Mouse (Mus musculus): Measurements from ENCODE around the gene Mtap. TPM values are rescaled to one million over a fixed set of nuclear protein-coding genes. Genes with fewer than 3 reads are reported as not detected.
A peak's percentile ranks its signal among the peaks of the same experiment; 100 is the strongest.

The Mtap gene
- polyA plus RNA-seq, 1 experiment from 2014 or later, result 138 TPM

- no peak overlapping the region for H3K4me3 ChIP-seq
- H3K36me3 ChIP-seq (replicated peaks), result no peaks in the 10 kb centered on the region
- no peak overlapping the region for H3K27ac ChIP-seq
- WGBS, result 93% methylated on average over 5 of the region's 5 CpGs
- H3K9me3 ChIP-seq, result no peaks in the 10 kb centered on the region
- H3K4me1 ChIP-seq, result no peaks in the 10 kb centered on the region
- no peak for DNase-seq (ENCODE audit: extremely low spot score, low spot score)
- no peaks in the 10 kb centered on the region for H3K27me3 ChIP-seq (ENCODE audit: poor library complexity, severe bottlenecking)
These were observed 16.6 kb upstream of the Mtap start for GRCm38 (mm10) chr4:89120353-89120752.

GRCm38 (mm10) chr4:89123446-89124243 is 13.3 kb upstream of the Mtap start:
- peaks cover 8% of the 10 kb centered on the region for H3K4me1 ChIP-seq
- H3K27ac ChIP-seq, result no peak overlapping the region
- no peak for DNase-seq (ENCODE audit: extremely low spot score, low spot score)
- H3K36me3 ChIP-seq (replicated peaks), result no peaks in the 10 kb centered on the region
- WGBS, result 77% methylated on average over 16 of the region's 16 CpGs
- no peaks in the 10 kb centered on the region for H3K27me3 ChIP-seq (ENCODE audit: poor library complexity, severe bottlenecking)
- H3K4me3 ChIP-seq, result no peak overlapping the region
- no peaks in the 10 kb centered on the region for H3K9me3 ChIP-seq

GRCm38 (mm10) chr4:89127674-89128073 is 9.2 kb upstream of the Mtap start:
- H3K27ac ChIP-seq, result no peak overlapping the region
- 59% methylated on average over 5 of the region's 5 CpGs for WGBS
- DNase-seq (ENCODE audit: extremely low spot score, low spot score), result no peak
- H3K9me3 ChIP-seq, result no peaks in the 10 kb centered on the region
- peaks cover 8% of the 10 kb centered on the region for H3K4me1 ChIP-seq
- H3K36me3 ChIP-seq (replicated peaks), result no peaks in the 10 kb centered on the region
- no peak overlapping the region for H3K4me3 ChIP-seq
- no peaks in the 10 kb centered on the region for H3K27me3 ChIP-seq (ENCODE audit: poor library complexity, severe bottlenecking)

- WGBS, result 33% methylated on average over 20 of the region's 20 CpGs
- no peak overlapping the region for H3K4me3 ChIP-seq
- no peaks in the 10 kb centered on the region for H3K36me3 ChIP-seq (replicated peaks)
- no peak overlapping the region for H3K27ac ChIP-seq
- H3K9me3 ChIP-seq, result no peaks in the 10 kb centered on the region
- H3K27me3 ChIP-seq (ENCODE audit: poor library complexity, severe bottlenecking), result no peaks in the 10 kb centered on the region
- peaks cover 8% of the 10 kb centered on the region for H3K4me1 ChIP-seq
- peak; percentile 72 for DNase-seq (ENCODE audit: extremely low spot score, low spot score)
These were observed 8.6 kb upstream of the Mtap start for GRCm38 (mm10) chr4:89128080-89128936.

GRCm38 (mm10) chr4:89128937-89129277 is 8.0 kb upstream of the Mtap start:
- H3K4me1 ChIP-seq, result peaks cover 8% of the 10 kb centered on the region
- H3K36me3 ChIP-seq (replicated peaks), result no peaks in the 10 kb centered on the region
- H3K27me3 ChIP-seq (ENCODE audit: poor library complexity, severe bottlenecking), result no peaks in the 10 kb centered on the region
- no peak for DNase-seq (ENCODE audit: extremely low spot score, low spot score)
- H3K4me3 ChIP-seq, result no peak overlapping the region
- no peak overlapping the region for H3K27ac ChIP-seq
- WGBS, result 79% methylated on average over 5 of the region's 5 CpGs
- no peaks in the 10 kb centered on the region for H3K9me3 ChIP-seq

- WGBS, result 8% methylated on average over 5 of the region's 5 CpGs
- H3K9me3 ChIP-seq, result no peaks in the 10 kb centered on the region
- H3K27me3 ChIP-seq (ENCODE audit: poor library complexity, severe bottlenecking), result no peaks in the 10 kb centered on the region
- peaks cover 8% of the 10 kb centered on the region for H3K4me1 ChIP-seq
- DNase-seq (ENCODE audit: extremely low spot score, low spot score), result peak; percentile 29
- no peaks in the 10 kb centered on the region for H3K36me3 ChIP-seq (replicated peaks)
- H3K27ac ChIP-seq, result no peak overlapping the region
- no peak overlapping the region; the same call in 1 of the 2 replicates for H3K4me3 ChIP-seq
These were observed 7.5 kb upstream of the Mtap start for GRCm38 (mm10) chr4:89129311-89129913.

- no peaks in the 10 kb centered on the region for H3K27me3 ChIP-seq (ENCODE audit: poor library complexity, severe bottlenecking)
- WGBS, result 81% methylated on average over 3 of the region's 3 CpGs
- H3K27ac ChIP-seq, result no peak overlapping the region
- no peaks in the 10 kb centered on the region for H3K9me3 ChIP-seq
- H3K36me3 ChIP-seq (replicated peaks), result no peaks in the 10 kb centered on the region
- peaks cover 16% of the 10 kb centered on the region for H3K4me1 ChIP-seq
- H3K4me3 ChIP-seq, result no peak overlapping the region
- DNase-seq (ENCODE audit: extremely low spot score, low spot score), result no peak
These were observed 5.1 kb upstream of the Mtap start for GRCm38 (mm10) chr4:89131795-89132194.

- Histone ChIP-seq H3K9me3 (no peaks in the 10 kb centered on the region), H3K4me1 (peaks cover 42% of the 10 kb centered on the region), H3K4me3 (peak overlapping the region; percentile 96), H3K27ac (peak overlapping the region; percentile 96), H3K36me3 (replicated peaks) (peaks cover 21% of the 10 kb centered on the region), H3K27me3 (ENCODE audit: poor library complexity, severe bottlenecking) (no peaks in the 10 kb centered on the region)
- WGBS, result 32% methylated on average over 3 of the region's 3 CpGs
- no peak for DNase-seq (ENCODE audit: extremely low spot score, low spot score)
These were observed 566 bp upstream of the Mtap start for GRCm38 (mm10) chr4:89136356-89136755.

GRCm38 (mm10) chr4:89137542-89138360 is 829 bp downstream of the Mtap start:
- peaks cover 35% of the 10 kb centered on the region for H3K36me3 ChIP-seq (replicated peaks)
- DNase-seq (ENCODE audit: extremely low spot score, low spot score), result peak; percentile 59
- H3K27ac ChIP-seq, result peak overlapping the region; percentile 96
- H3K4me1 ChIP-seq, result peaks cover 42% of the 10 kb centered on the region
- no peaks in the 10 kb centered on the region for H3K9me3 ChIP-seq
- WGBS, result under 1% methylated on average over 36 of the region's 36 CpGs
- peak overlapping the region; percentile 96 for H3K4me3 ChIP-seq
- H3K27me3 ChIP-seq (ENCODE audit: poor library complexity, severe bottlenecking), result no peaks in the 10 kb centered on the region

GRCm38 (mm10) chr4:89138361-89138651 is 1.4 kb downstream of the Mtap start:
- peak; percentile 30 for DNase-seq (ENCODE audit: extremely low spot score, low spot score)
- H3K27ac ChIP-seq, result peak overlapping the region; percentile 96

GRCm38 (mm10) chr4:89140832-89141231 is 3.9 kb downstream of the Mtap start:
- WGBS, result 90% methylated on average over 5 of the region's 5 CpGs
- Histone ChIP-seq H3K27me3 (ENCODE audit: poor library complexity, severe bottlenecking) (no peaks in the 10 kb centered on the region), H3K4me1 (peaks cover 45% of the 10 kb centered on the region), H3K27ac (no peak overlapping the region), H3K4me3 (no peak overlapping the region), H3K9me3 (no peaks in the 10 kb centered on the region), H3K36me3 (replicated peaks) (peaks cover 65% of the 10 kb centered on the region)
- no peak for DNase-seq (ENCODE audit: extremely low spot score, low spot score)

More at GRCm38 (mm10) chr4:89138361-89138651, 1.4 kb downstream of the Mtap start:
- Histone ChIP-seq H3K9me3 (no peaks in the 10 kb centered on the region), H3K4me3 (peak overlapping the region; percentile 96), H3K36me3 (replicated peaks) (peaks cover 40% of the 10 kb centered on the region), H3K4me1 (peaks cover 42% of the 10 kb centered on the region), H3K27me3 (ENCODE audit: poor library complexity, severe bottlenecking) (no peaks in the 10 kb centered on the region)
- 14% methylated on average over 4 of the region's 4 CpGs for WGBS

GRCm38 (mm10) chr4:89145409-89145808 is 8.5 kb downstream of the Mtap start:
- H3K4me3 ChIP-seq, result no peak overlapping the region
- H3K36me3 ChIP-seq (replicated peaks), result peaks cover 77% of the 10 kb centered on the region
- peaks cover 10% of the 10 kb centered on the region for H3K4me1 ChIP-seq
- H3K27me3 ChIP-seq (ENCODE audit: poor library complexity, severe bottlenecking), result no peaks in the 10 kb centered on the region
- WGBS, result 46% methylated on average over 6 of the region's 6 CpGs
- peak; percentile 67 for DNase-seq (ENCODE audit: extremely low spot score, low spot score)
- no peaks in the 10 kb centered on the region for H3K9me3 ChIP-seq
- H3K27ac ChIP-seq, result no peak overlapping the region

All from forebrain, embryonic 10.5 days (tissue).